Mouse (Mus musculus) liver, embryonic 14.5 days (tissue): Measurements from ENCODE around the gene Tmem178b. TPM values are rescaled to one million over a fixed set of nuclear protein-coding genes. Genes with fewer than 3 reads are reported as not detected.

Source experiments
- ATAC-seq: fragments of 200-750 bp; cut with Nextera tagmentation; 2 replicates; pipeline ENCODE4 v1.8.0; 2017; ENCODE audit warnings: moderate number of reproducible peaks, mild to moderate bottlenecking, moderate library complexity; ENCODE audit not compliant: insufficient read depth
- DNase-seq, 3 experiments: peaks; one replicate each; pipeline ENCODE4 v3.0.0-alpha.2; 2012 to 2013; ENCODE audit warnings: low read depth in 3 of 3, low spot score in 3 of 3
- H3K27ac ChIP-seq: fragments of 300-500 bp; sonication (generic); 2 replicates; pipeline ENCODE4 v1.5.1; 2014; ENCODE audit warnings: moderate library complexity, mild to moderate bottlenecking, control low read depth, inconsistent platforms
- H3K27me3 ChIP-seq: fragments of 300-500 bp; sonication (generic); 2 replicates; pipeline ENCODE4 v1.6.1; 2014; ENCODE audit warnings: mild to moderate bottlenecking, low read length, moderate library complexity; ENCODE audit not compliant: control insufficient read depth, insufficient read depth
- H3K36me3 ChIP-seq: fragments of 300-500 bp; sonication (generic); replicated peaks from 2 replicates; pipeline ENCODE4 v1.6.1; 2014; ENCODE audit warnings: low read depth; ENCODE audit not compliant: control insufficient read depth, insufficient read depth
- H3K4me1 ChIP-seq, 2 experiments: fragments of 200-500 bp in 1 of 2; fragments of 300-500 bp in 1 of 2; sonication (generic) in 1 of 2; replicated peaks; 2 replicates each; pipeline ENCODE4 v1.6.1; 2012 to 2014; ENCODE audit warnings: antibody characterized with exemption in 1 of 2, inconsistent platforms in 1 of 2, low read length in 1 of 2; ENCODE audit not compliant: control insufficient read depth in 2 of 2, insufficient read depth in 2 of 2
- H3K4me2 ChIP-seq: fragments of 300-500 bp; sonication (generic); 2 replicates; pipeline ENCODE4 v1.6.1; 2014; ENCODE audit warnings: low read depth, mild to moderate bottlenecking, control low read depth, moderate library complexity
- H3K4me3 ChIP-seq, 2 experiments: fragments of 200-500 bp in 1 of 2; fragments of 300-500 bp in 1 of 2; sonication (generic) in 1 of 2; 2 replicates each; pipeline ENCODE4 v1.5.1; 2012 to 2014; ENCODE audit warnings: low read depth in 2 of 2, low read length in 2 of 2, mild to moderate bottlenecking in 2 of 2, control low read depth in 1 of 2, inconsistent platforms in 1 of 2, moderate library complexity in 1 of 2; ENCODE audit not compliant: insufficient read depth in 1 of 2
- H3K9ac ChIP-seq: fragments of 300-500 bp; sonication (generic); replicated peaks from 2 replicates; pipeline ENCODE4 v1.6.1; 2014; ENCODE audit warnings: mild to moderate bottlenecking, control low read depth, moderate library complexity
- H3K9me3 ChIP-seq: fragments of 300-500 bp; sonication (generic); 2 replicates; pipeline ENCODE4 v1.6.1; 2016; ENCODE audit warnings: low read length, mixed read lengths; ENCODE audit not compliant: control insufficient read depth
- CTCF ChIP-seq: IDR thresholded peaks from 2 replicates; pipeline ENCODE4 v1.5.1; 2016; ENCODE audit warnings: antibody characterized with exemption, low read depth, control low read depth
- EP300 ChIP-seq: IDR thresholded peaks from 2 replicates; pipeline ENCODE4 v1.6.1; 2016; ENCODE audit warnings: antibody characterized with exemption, low read depth
- WGBS: fragments of 180-500 bp; shearing (Covaris S2); extraction: QIAGEN DNeasy Blood & Tissue Kit; methylation state at CpG from one replicate; pipeline ENCODE4 v1.1.7; 2014; ENCODE audit not compliant: insufficient replicate concordance; 5-methylcytosine and 5-hydroxymethylcytosine counted together
- polyA plus RNA-seq, 2 experiments: library from polyadenylated mRNA; depleted of rRNA in 1 of 2; stranded (reverse) in 1 of 2; unstranded in 1 of 2; fragments of >200 nt; fragmentation: Nextera tagmentation in 1 of 2; extraction: Ambion mirVana in 1 of 2; gene quantifications; 2 replicates each; pipeline versions ENCODE4 v1.2.1 to v1.2.3; 2012 to 2014

Gene Tmem178b
- polyA plus RNA-seq, 2 experiments: not detected

GRCm38 (mm10) chr6:40161381-40161780 lies 288.3 kb downstream of the Tmem178b start:
- TF ChIP-seq EP300: no peak
- no peak for TF ChIP-seq CTCF

GRCm38 (mm10) chr6:40173559-40173958 lies 300.5 kb downstream of the Tmem178b start:
- ATAC-seq (no peak), DNase-seq (no peak)
- TF ChIP-seq CTCF (no peak), EP300 (no peak)

More at GRCm38 (mm10) chr6:40161381-40161780, 288.3 kb downstream of the Tmem178b start:
- Histone ChIP-seq H3K4me1 (no peaks in the 10 kb centered on the region), H3K9me3 (no peaks in the 10 kb centered on the region), H3K4me2 (no peak overlapping the region), H3K27me3 (no peaks in the 10 kb centered on the region), H3K9ac (no peak overlapping the region), H3K4me3 (no peak overlapping the region), H3K36me3 (no peaks in the 10 kb centered on the region), H3K27ac (no peak overlapping the region)
- no peak for ATAC-seq
- WGBS: 39% methylated on average over 5 of the region's 5 CpGs
- no peak for DNase-seq

DNA sequence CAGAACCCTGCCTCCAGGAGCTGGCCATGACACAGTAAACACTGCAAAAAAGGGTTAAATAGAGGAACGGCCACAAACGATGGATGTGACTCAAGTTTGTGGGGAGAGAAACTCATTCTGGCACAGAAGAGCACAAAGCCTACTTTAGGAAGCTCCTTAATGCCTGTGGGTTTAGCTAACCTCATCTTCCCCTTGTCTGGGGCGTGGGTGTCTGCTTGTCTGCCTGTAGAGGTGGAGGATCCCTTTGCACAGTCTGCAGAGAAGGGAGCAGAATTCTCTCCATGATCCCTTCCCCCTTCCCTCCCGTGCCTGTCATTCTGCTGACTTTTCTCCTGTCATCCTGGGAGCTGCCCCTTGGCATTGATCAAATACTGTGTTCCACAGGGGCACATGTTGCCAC lies 304.8 kb downstream of the Tmem178b start:
- H3K9ac ChIP-seq: no peak overlapping the region
- no peak overlapping the region for H3K27ac ChIP-seq
- WGBS: 37% methylated on average over 4 of the region's 4 CpGs
- H3K9me3 ChIP-seq: no peaks in the 10 kb centered on the region
- H3K36me3 ChIP-seq: no peaks in the 10 kb centered on the region
- H3K27me3 ChIP-seq: no peaks in the 10 kb centered on the region
- H3K4me2 ChIP-seq: no peak overlapping the region
- no peak for TF ChIP-seq CTCF
- TF ChIP-seq EP300: no peak
- no peak overlapping the region for H3K4me3 ChIP-seq
- ATAC-seq (no peak), DNase-seq (no peak)
- H3K4me1 ChIP-seq: no peaks in the 10 kb centered on the region

More at GRCm38 (mm10) chr6:40173559-40173958, 300.5 kb downstream of the Tmem178b start:
- H3K27me3 ChIP-seq: no peaks in the 10 kb centered on the region
- H3K4me2 ChIP-seq: no peak overlapping the region
- WGBS: 54% methylated on average over 6 of the region's 6 CpGs
- H3K27ac ChIP-seq: no peak overlapping the region
- no peaks in the 10 kb centered on the region for H3K4me1 ChIP-seq
- H3K36me3 ChIP-seq: no peaks in the 10 kb centered on the region
- no peak overlapping the region for H3K4me3 ChIP-seq
- H3K9ac ChIP-seq: no peak overlapping the region
- no peaks in the 10 kb centered on the region for H3K9me3 ChIP-seq

GRCm38 (mm10) chr6:40180551-40180950 lies 307.5 kb downstream of the Tmem178b start:
- Histone ChIP-seq H3K27me3 (no peaks in the 10 kb centered on the region), H3K27ac (no peak overlapping the region), H3K4me3 (no peak overlapping the region), H3K9me3 (no peaks in the 10 kb centered on the region), H3K9ac (no peak overlapping the region), H3K4me2 (no peak overlapping the region), H3K36me3 (no peaks in the 10 kb centered on the region), H3K4me1 (no peaks in the 10 kb centered on the region)
- WGBS: 61% methylated on average over 4 of the region's 4 CpGs
- no peak for TF ChIP-seq EP300
- TF ChIP-seq CTCF: no peak
- DNase-seq (no peak), ATAC-seq (no peak)

GRCm38 (mm10) chr6:40200661-40201060 lies 327.6 kb downstream of the Tmem178b start:
- Histone ChIP-seq H3K27ac (no peak overlapping the region), H3K4me2 (no peak overlapping the region), H3K4me3 (no peak overlapping the region), H3K36me3 (no peaks in the 10 kb centered on the region), H3K9ac (no peak overlapping the region), H3K27me3 (no peaks in the 10 kb centered on the region), H3K9me3 (no peaks in the 10 kb centered on the region), H3K4me1 (no peaks in the 10 kb centered on the region)
- ATAC-seq: no peak
- TF ChIP-seq CTCF: no peak
- no peak for TF ChIP-seq EP300
- 50% methylated on average over 3 of the region's 3 CpGs for WGBS
- DNase-seq: no peak
